ENCODE assay signal across 9 mouse cellular contexts in genomic region chr7:81954208-81954846, GRCm38 (mm10). TPM values are rescaled to one million over a fixed set of nuclear protein-coding genes. Genes with fewer than 3 reads are reported as not detected.
DNase-seq lines count a peak whose midpoint lies in the region; ATAC-seq lines count a peak whose summit lies in the region.
"Had no signal": no experiment of that assay in that cellular context is flagged by ENCODE, and none has a peak within 500 bp of the region (broad histone marks: within the 10 kb centered on the region; RNA-seq: fewer than 3 reads in every experiment).

No protein-coding gene starts in this region.

- H3K36me3 ChIP-seq in embryonic facial prominence, embryonic 11.5 days (replicated peaks; ENCODE audit: control insufficient read depth, insufficient read depth, low read depth, low read length) = no peaks in the 10 kb centered on the region
- no peaks in the 10 kb centered on the region for H3K36me3 ChIP-seq in embryonic facial prominence, embryonic 10.5 days (replicated peaks)
- no peaks in the 10 kb centered on the region for H3K36me3 ChIP-seq in limb, embryonic 11.5 days (ENCODE audit: control insufficient read depth, insufficient read depth, low read length)
- no peaks in the 10 kb centered on the region for H3K36me3 ChIP-seq in limb, embryonic 10.5 days
- H3K36me3 ChIP-seq in splenic B cell, adult 2 months (ENCODE audit: control insufficient read depth, insufficient read depth, low read length, poor library complexity, severe bottlenecking) = no peaks in the 10 kb centered on the region

- H3K4me1 ChIP-seq in embryonic facial prominence, embryonic 11.5 days (ENCODE audit: control insufficient read depth, insufficient read depth, low read length) = no peaks in the 10 kb centered on the region
- H3K4me1 ChIP-seq in embryonic facial prominence, embryonic 10.5 days = no peaks in the 10 kb centered on the region
- H3K4me1 ChIP-seq in limb, embryonic 11.5 days (ENCODE audit: control insufficient read depth, insufficient read depth, low read length) = no peaks in the 10 kb centered on the region
- no peaks in the 10 kb centered on the region for H3K4me1 ChIP-seq in limb, embryonic 10.5 days
- H3K4me1 ChIP-seq: megakaryocyte, embryonic 14.5 days had no signal

- no peak overlapping the region for H3K4me3 ChIP-seq in embryonic facial prominence, embryonic 11.5 days (ENCODE audit: low read depth, low read length)
- H3K4me3 ChIP-seq in embryonic facial prominence, embryonic 10.5 days = no peak overlapping the region
- no peak overlapping the region for H3K4me3 ChIP-seq in limb, embryonic 11.5 days (ENCODE audit: low read depth, low read length)
- no peak overlapping the region for H3K4me3 ChIP-seq in limb, embryonic 10.5 days
- H3K4me3 ChIP-seq: megakaryocyte, embryonic 14.5 days had no signal

- H3K9ac ChIP-seq in embryonic facial prominence, embryonic 11.5 days (replicated peaks; ENCODE audit: low read length) = no peak overlapping the region
- no peak overlapping the region for H3K9ac ChIP-seq in limb, embryonic 11.5 days (ENCODE audit: low read length)

- no peaks in the 10 kb centered on the region for H3K27me3 ChIP-seq in embryonic facial prominence, embryonic 11.5 days (ENCODE audit: control insufficient read depth, insufficient read depth, low read length)
- H3K27me3 ChIP-seq in embryonic facial prominence, embryonic 10.5 days (replicated peaks; ENCODE audit: low read depth, poor library complexity, severe bottlenecking) = no peaks in the 10 kb centered on the region; the same call in 1 of the 2 replicates
- H3K27me3 ChIP-seq in limb, embryonic 11.5 days (ENCODE audit: control insufficient read depth, insufficient read depth, low read length) = no peaks in the 10 kb centered on the region
- H3K27me3 ChIP-seq in limb, embryonic 10.5 days (ENCODE audit: low read depth, poor library complexity, severe bottlenecking) = no peaks in the 10 kb centered on the region
- H3K27me3 ChIP-seq in splenic B cell, adult 2 months (ENCODE audit: control insufficient read depth, insufficient read depth, low read length, poor library complexity, severe bottlenecking) = 0 out of 2 replicates have a peak, but pooled peaks cover 3% of the 10 kb centered on the region

- peak; percentile 30 for DNase-seq in embryonic facial prominence, embryonic 11.5 days (ENCODE audit: low spot score)
- no peak for DNase-seq in embryonic facial prominence, embryonic 10.5 days (ENCODE audit: low spot score)
- peak; percentile 20 for DNase-seq in limb, embryonic 11.5 days (ENCODE audit: low spot score)
- DNase-seq in limb, embryonic 10.5 days (ENCODE audit: low spot score) = no peak
- DNase-seq in Muller cell, postnatal 12 days (ENCODE audit: inconsistent ontology term) = peak; percentile 11
- DNase-seq in kidney, postnatal 36 days = peak; percentile 36 to 38
- DNase-seq in splenic B cell, adult 2 months (ENCODE audit: low read depth, low spot score) = peak; percentile 66

- H3K9me3 ChIP-seq in embryonic facial prominence, embryonic 11.5 days (replicated peaks; ENCODE audit: control insufficient read depth, low read length) = no peaks in the 10 kb centered on the region
- H3K9me3 ChIP-seq in embryonic facial prominence, embryonic 10.5 days = no peaks in the 10 kb centered on the region
- no peaks in the 10 kb centered on the region for H3K9me3 ChIP-seq in limb, embryonic 11.5 days (ENCODE audit: control insufficient read depth, low read length)
- H3K9me3 ChIP-seq in limb, embryonic 10.5 days (replicated peaks) = no peaks in the 10 kb centered on the region
- H3K9me3 ChIP-seq: megakaryocyte, embryonic 14.5 days had no signal

- H3K4me2 ChIP-seq in embryonic facial prominence, embryonic 11.5 days (ENCODE audit: low read depth, low read length) = no peak overlapping the region
- no peak overlapping the region for H3K4me2 ChIP-seq in limb, embryonic 11.5 days (ENCODE audit: low read depth, severe bottlenecking)

- no peak overlapping the region for H3K27ac ChIP-seq in embryonic facial prominence, embryonic 11.5 days (replicated peaks; ENCODE audit: low read depth, low read length)
- no peak overlapping the region for H3K27ac ChIP-seq in embryonic facial prominence, embryonic 10.5 days (replicated peaks)
- no peak overlapping the region for H3K27ac ChIP-seq in limb, embryonic 11.5 days (replicated peaks; ENCODE audit: low read depth, low read length)
- H3K27ac ChIP-seq in limb, embryonic 10.5 days = no peak overlapping the region

- ATAC-seq in embryonic facial prominence, embryonic 11.5 days (replicated peaks; ENCODE audit: insufficient number of reproducible peaks, low FRiP score, low TSS enrichment, low read depth) = no peak
- ATAC-seq in limb, embryonic 11.5 days (ENCODE audit: insufficient number of reproducible peaks, low FRiP score, low TSS enrichment, low read depth) = no peak
- no peak for ATAC-seq in erythroid progenitor cell, adult 5-6 weeks (replicated peaks; ENCODE audit: low FRiP score, poor library complexity, severe bottlenecking)

RNA-seq across cellular contexts. Expression of gene Hdgfl3, which starts 20.1 kb away (rescaled TPM):
- polyA plus RNA-seq in embryonic facial prominence, embryonic 11.5 days (2014; fragmentation: Nextera tagmentation; extraction: Ambion mirVana) = 33.9 and 35.6 TPM in 2 replicates
- polyA plus RNA-seq in embryonic facial prominence, embryonic 10.5 days (2016; fragmentation: Nextera tagmentation; extraction: Ambion mirVana) = 23.6 and 27.5 TPM in 2 replicates
- 34.4 and 34.7 TPM in 2 replicates for polyA plus RNA-seq in limb, embryonic 11.5 days (2014; fragmentation: Nextera tagmentation; extraction: Ambion mirVana)
- 24.2 and 29.8 TPM in 2 replicates for polyA plus RNA-seq in limb, embryonic 10.5 days (2016; fragmentation: Nextera tagmentation; extraction: Ambion mirVana)
- total RNA-seq in erythroid progenitor cell, adult 5-6 weeks (2015; ENCODE audit: low replicate concordance) = 1.3 TPM in 1 of 2 replicates, not detected in the other
- total RNA-seq in erythroid progenitor cell, adult 5-6 weeks (2017; ENCODE audit: low replicate concordance) = 0.26 TPM in 1 of 2 replicates, not detected in the other

RNA-seq across cellular contexts. Expression of gene Bnc1, which starts 37.8 kb away (rescaled TPM):
- 4.3 and 7.0 TPM in 2 replicates for polyA plus RNA-seq in embryonic facial prominence, embryonic 11.5 days (2014; fragmentation: Nextera tagmentation; extraction: Ambion mirVana)
- polyA plus RNA-seq in embryonic facial prominence, embryonic 10.5 days (2016; fragmentation: Nextera tagmentation; extraction: Ambion mirVana) = 3.1 and 4.5 TPM in 2 replicates
- 2.9 and 3.4 TPM in 2 replicates for polyA plus RNA-seq in limb, embryonic 11.5 days (2014; fragmentation: Nextera tagmentation; extraction: Ambion mirVana)
- polyA plus RNA-seq in limb, embryonic 10.5 days (2016; fragmentation: Nextera tagmentation; extraction: Ambion mirVana) = 3.0 and 4.0 TPM in 2 replicates
- not detected in 2 replicates for total RNA-seq in erythroid progenitor cell, adult 5-6 weeks (2015; ENCODE audit: low replicate concordance)
- total RNA-seq in erythroid progenitor cell, adult 5-6 weeks (2017; ENCODE audit: low replicate concordance) = not detected in 2 replicates

Comparison
In these comparisons a context has a peak if more than half of its experiments do, and no peak if none do; other contexts are left out.
1. DNase-seq: peak in embryonic facial prominence, embryonic 11.5 days (single experiment), limb, embryonic 11.5 days (single experiment), Muller cell, postnatal 12 days (single experiment), kidney, postnatal 36 days (2 of 2) and splenic B cell, adult 2 months (single experiment); none in embryonic facial prominence, embryonic 10.5 days (single experiment) and limb, embryonic 10.5 days (single experiment).